Mouse (Mus musculus) brain, embryonic 14.5 days (tissue): Measurements from ENCODE around the gene Ptgds. TPM values are rescaled to one million over a fixed set of nuclear protein-coding genes. Genes with fewer than 3 reads are reported as not detected.

Experiments used
- DNase-seq: peaks from one replicate; pipeline ENCODE4 v3.0.0-alpha.2; 2011; ENCODE audit warnings: low read depth
- CTCF ChIP-seq: fragments of 200-500 bp; IDR thresholded peaks from 2 replicates; pipeline ENCODE4 v1.5.1; 2012; ENCODE audit warnings: inconsistent platforms, mild to moderate bottlenecking, moderate library complexity, borderline replicate concordance; ENCODE audit not compliant: insufficient read depth, insufficient read length; ENCODE audit errors: extremely low read depth
- POLR2A ChIP-seq: fragments of 200-500 bp; IDR thresholded peaks from 2 replicates; pipeline ENCODE4 v1.6.1; 2012; ENCODE audit warnings: mild to moderate bottlenecking, inconsistent platforms, borderline replicate concordance; ENCODE audit not compliant: poor library complexity, insufficient read depth, insufficient read length, severe bottlenecking; ENCODE audit errors: extremely low read depth
- polyA plus RNA-seq: library from polyadenylated mRNA; depleted of rRNA; stranded (reverse); fragments of >200 nt; gene quantifications from 2 replicates; pipeline ENCODE4 v1.2.3, GENCODE M21; 2012

Gene Ptgds
- polyA plus RNA-seq, 1 experiment, result 60.4 TPM

DNA sequence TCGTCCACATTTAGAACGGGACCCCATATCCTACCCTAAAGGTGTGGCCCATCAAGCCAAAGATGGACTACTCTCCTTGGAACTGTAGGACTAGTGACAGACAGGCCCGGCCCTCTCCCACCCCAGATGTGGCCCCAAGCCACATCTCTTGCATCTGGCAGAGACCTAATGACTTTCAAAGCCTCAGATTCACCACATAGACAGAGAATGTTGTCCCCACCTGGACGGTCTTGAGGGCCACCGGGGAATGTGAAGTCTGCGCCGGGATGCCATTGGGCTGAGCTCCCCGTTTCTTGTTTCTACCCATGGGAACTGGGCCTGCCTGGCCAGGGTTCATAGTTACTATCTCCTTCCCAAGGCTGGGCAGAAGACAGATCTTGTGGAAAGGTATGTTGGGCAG, 7.7 kb upstream of the Ptgds start:
- TF ChIP-seq POLR2A (no peak), CTCF (no peak)

DNA sequence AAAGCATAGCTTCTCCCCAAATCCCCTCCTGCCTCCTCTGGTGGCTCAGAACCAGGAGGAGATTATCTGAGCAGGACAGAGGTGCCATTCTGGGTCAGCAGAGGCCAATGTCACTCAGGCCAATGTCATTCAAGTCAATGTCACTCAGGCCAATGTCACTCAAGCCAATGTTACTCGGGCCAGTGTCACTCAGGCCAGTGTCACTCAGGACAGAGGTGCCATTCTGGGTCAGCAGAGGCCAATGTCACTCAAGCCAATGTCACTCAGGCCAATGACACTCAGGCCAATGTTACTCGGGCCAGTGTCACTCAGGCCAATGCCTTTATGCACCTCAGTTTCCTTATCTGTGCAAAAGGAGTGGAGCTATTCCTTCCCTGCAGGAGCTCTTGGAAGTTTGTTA, 2.7 kb upstream of the Ptgds start:
- no peak for DNase-seq
- TF ChIP-seq CTCF (no peak), POLR2A (no peak)

More for the DNA sequence above, 7.7 kb upstream of the Ptgds start:
- DNase-seq, result no peak

DNA sequence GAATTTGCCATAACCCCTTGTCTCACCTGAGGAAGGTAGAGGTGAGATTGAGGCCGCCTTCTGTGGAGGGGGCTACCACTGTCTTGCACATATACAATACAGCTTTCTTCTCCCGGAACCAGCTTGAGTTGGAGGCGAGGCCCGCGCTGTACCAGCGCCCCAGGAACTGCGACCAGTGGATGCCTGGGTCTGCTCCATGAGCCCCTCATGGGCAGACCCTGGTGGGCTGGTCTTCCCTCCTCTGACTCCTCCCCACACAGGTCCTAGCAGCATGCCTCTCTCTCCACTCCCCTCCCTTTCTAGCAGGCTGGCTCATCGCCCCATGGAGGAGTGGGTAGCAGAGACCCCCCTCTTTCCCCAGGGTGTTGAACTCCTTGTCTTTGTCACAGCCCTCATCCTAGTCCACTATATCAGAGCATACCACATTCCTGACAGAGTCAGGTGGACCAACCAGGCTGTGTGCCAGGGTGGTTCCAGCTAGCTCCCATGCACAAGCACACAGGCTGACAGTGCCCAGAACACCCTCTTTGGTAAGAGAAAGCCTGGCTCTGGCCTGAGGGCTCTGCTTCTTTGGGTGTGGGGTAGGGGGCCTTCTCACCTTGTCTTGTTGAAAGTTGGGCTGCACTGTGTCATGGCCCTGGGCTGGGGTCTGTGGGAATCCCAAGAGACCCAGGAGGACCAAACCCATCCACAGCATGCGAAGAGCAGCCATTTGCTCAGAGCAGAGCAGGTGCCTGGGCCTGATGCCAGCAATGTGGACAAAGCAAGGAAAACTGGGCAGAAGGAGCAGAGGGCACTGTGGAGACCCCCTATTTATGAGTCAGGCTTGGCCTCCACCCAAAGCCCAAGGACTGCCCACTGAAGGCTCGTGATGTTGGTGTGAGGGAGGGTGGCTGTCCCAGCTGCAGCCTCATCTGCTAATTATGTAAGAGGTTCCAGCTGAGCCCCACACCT, 607 bp downstream of the Ptgds start:
- TF ChIP-seq POLR2A (no peak), CTCF (no peak)
- DNase-seq, result peak; percentile 88

DNA sequence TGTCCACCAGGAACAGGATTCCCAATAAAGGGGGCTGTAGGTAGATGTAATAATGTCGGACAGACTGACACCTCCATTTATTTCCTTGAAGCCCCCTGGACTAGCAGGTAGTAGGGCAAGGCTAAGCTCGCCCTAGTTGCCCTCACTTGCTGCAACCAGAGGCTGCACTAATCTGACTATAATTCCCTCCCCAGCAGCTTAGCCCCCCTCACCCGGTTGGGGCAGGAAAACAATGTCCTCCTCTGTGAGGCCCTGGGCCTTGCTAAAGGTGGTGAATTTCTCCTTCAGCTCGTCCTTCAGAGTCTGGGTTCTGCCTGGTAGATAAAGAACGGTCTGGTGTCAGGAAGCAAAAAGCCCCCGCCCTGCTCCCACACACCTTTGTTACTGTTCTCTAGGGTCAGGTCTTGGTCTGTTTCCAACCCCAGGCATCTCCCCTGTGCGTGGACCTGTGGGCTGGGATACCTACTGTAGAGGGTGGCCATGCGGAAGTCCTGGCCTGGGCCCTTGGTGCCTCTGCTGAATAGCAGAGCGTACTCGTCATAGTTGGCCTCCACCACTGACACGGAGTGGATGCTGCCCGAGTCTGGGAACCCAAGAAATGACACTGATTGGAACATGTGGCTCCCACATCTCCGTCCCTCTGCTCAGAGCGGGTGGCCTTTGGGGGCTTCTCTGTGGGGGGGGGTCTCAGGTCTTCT, 2.1 kb downstream of the Ptgds start:
- DNase-seq, result no peak

DNA sequence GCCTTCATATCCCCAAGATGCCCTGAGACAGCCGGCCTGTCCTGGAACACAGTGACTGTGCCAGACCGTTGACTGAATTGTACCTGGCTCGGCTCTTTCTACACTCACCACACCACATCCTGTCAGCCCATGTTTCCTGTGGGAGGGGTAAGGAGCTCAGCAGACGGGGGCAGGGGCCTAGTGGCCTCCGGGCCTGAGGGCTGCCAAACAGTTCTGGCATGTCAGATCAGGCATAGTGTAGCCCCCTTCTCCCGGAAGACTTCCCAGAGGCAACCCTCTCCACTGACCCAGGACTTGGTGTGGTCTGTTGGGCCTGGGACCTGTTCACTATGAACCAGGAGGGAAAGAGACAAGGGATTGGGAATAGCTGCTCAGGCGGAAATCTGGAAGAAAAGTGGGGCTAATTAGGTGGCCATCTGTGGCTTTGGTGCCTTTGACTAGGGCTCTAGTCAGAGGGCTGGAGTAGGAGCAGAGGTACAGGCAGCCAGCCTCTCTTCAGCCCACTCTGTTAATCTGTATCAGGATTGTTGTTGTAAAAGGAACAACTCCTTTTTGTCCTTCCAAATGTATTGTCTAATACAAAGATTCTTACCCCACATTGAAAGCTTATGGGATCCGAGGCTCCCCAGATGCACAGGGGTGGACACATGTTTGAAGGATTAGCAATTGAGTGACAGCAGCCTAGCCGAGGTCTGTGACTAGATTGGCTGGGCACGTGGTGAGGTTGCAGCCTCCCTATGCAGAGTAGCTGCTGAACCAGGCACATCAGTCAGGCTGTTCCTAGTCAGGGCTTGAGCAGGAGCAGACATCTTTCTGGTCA, 3.8 kb downstream of the Ptgds start:
- DNase-seq, result peak; percentile 43

More for the DNA sequence above, 2.1 kb downstream of the Ptgds start:
- no peak for TF ChIP-seq CTCF

DNA sequence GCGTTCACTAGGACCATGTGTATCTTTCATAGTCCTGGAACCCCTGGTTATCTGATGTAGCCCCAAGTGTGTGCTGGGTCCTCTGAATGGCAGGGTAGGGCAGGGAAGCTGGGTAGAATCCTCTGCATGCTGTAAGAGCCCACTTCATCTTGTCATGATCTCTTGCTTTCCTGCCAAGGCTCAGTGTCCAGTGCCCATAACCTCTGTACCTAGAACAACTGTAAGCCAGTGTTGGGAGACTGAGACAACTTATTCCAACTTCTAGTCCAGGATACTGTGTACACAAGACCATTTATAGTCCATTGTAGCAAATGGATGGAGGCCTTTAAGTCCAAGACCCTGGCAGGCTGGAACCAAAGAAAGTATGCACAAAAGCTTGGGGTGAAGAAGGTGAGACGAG, 4.6 kb downstream of the Ptgds start:
- TF ChIP-seq CTCF, result no peak
- no peak for DNase-seq

More for the DNA sequence above, 3.8 kb downstream of the Ptgds start:
- no peak for TF ChIP-seq POLR2A
- TF ChIP-seq CTCF, result no peak

DNA sequence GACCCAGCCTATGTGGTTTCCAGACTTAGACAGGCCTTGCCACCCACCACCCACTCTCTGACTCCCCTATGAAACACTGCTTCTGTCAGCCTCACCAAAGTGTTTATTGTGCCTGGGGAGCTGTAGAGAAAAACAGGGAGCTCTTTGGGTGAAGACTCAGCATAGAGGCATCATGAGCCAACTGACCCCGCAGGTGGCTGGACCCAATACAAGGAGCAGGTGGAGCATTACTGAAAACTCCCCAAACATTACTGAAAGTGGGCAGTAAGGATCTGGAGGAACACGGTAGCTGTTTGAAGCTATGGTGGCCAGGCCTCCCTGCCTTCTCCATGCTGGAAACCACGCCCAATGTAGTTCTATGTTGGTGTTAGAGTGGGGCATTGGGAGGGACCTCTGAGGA, 6.2 kb downstream of the Ptgds start:
- no peak for DNase-seq
- TF ChIP-seq POLR2A, result no peak
- no peak for TF ChIP-seq CTCF

DNA sequence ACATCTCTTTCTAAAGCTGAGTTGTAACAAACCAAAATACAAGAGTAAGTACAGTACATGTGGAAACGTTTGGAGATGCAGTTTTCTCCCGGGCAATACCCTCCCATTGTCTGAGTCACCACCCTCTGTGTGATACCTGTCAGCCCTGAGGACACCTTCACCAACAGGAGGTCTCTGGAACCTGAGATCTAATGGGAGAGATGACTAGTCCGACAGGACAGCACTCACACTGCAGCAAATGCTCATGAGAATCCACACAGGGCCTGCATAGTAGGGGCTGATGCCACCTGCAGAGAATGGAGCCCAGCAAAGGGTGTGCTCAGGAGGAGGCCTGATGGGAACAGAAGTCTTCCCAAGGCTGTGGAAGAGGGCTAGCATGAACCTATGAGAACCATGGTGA, 8.4 kb downstream of the Ptgds start:
- no peak for TF ChIP-seq CTCF
- TF ChIP-seq POLR2A, result no peak
- no peak for DNase-seq

DNA sequence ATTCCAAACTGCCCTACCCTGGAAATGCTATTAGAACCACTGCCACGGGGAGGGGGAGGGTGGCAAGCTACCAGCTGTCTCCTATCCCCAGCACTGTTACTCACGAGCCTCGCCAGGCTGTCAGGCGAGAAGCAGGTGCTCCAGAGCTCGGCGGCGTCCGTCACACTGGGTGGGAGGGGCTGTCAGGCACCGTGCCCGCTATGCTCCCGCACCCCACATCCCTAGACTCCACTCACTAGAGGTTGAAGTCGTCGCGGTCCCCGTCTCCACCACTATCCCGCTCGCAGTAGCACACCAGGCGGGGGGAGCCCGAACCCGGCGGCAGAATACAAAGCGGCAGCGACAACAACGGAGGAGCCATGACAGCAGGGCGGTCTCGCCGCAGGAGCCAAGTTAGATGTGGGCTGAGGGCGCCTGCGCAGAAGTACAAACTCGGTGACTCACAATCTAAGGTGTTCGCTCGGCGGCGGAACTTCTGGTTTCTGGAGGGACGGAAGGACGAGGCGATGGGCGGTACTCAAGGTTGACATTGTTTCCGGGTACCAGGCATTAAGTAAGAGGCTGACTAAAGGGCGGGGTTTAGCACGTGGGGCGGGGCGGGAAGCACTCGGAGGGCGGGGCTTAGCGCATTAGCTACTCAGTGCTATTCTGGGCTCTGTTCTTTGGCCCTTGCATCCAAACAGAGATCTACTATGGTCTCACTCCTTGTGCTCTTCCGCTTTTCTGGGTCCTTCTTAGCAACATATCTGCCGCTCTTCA, 9.1 kb downstream of the Ptgds start, which contains the start of gene Paxx:
Gene Paxx (minus strand): TSS at position 544 of the 759 bp plus-strand sequence.
- DNase-seq, result peak; percentile 98
- no peak for TF ChIP-seq CTCF
- TF ChIP-seq POLR2A, result peak; percentile 10; the same call in 1 of the 2 replicates

DNA sequence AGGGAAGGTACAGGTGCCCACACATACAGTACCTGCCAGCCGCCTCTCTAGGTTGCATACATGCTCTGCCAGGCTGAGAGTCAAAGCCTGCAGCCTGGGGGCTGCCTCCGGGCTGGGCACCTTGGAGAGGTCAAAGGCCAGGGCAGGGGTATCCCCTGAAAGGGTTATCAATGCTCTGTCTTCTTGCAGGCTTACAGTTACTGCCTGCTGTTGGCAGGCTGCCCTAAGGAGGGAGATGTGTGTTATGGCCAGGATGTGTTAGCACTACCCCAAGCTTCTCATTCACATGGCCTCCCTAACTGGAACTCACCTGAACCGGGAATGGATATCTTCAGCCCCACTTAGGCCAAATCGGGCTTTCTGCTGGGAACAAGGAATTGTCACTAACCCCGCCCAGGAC, 9.7 kb downstream of the Ptgds start:
- TF ChIP-seq CTCF (no peak), POLR2A (no peak)

DNA sequence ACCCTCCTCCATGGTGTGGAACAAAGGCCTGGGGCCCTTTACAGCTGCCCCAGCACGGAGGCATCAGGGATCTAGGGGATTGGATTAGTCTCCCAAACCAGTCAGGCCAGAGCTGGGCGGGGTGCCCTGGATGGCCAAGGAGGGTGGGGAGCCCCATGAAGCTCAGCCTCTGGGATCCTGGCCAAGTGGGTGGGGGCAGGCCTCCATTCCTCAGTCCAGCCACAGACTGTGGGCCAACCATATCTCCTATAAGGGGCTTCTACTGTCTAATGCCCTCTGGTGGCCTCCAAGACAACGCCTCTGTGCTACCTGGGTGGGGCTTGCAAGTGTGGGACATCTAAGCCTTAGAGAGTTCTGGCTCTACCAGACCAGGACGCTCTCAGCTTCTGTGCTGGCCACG, 10.9 kb downstream of the Ptgds start:
- TF ChIP-seq POLR2A (no peak), CTCF (no peak)
- DNase-seq, result no peak

More for the DNA sequence above, 9.7 kb downstream of the Ptgds start:
- DNase-seq, result no peak

DNA sequence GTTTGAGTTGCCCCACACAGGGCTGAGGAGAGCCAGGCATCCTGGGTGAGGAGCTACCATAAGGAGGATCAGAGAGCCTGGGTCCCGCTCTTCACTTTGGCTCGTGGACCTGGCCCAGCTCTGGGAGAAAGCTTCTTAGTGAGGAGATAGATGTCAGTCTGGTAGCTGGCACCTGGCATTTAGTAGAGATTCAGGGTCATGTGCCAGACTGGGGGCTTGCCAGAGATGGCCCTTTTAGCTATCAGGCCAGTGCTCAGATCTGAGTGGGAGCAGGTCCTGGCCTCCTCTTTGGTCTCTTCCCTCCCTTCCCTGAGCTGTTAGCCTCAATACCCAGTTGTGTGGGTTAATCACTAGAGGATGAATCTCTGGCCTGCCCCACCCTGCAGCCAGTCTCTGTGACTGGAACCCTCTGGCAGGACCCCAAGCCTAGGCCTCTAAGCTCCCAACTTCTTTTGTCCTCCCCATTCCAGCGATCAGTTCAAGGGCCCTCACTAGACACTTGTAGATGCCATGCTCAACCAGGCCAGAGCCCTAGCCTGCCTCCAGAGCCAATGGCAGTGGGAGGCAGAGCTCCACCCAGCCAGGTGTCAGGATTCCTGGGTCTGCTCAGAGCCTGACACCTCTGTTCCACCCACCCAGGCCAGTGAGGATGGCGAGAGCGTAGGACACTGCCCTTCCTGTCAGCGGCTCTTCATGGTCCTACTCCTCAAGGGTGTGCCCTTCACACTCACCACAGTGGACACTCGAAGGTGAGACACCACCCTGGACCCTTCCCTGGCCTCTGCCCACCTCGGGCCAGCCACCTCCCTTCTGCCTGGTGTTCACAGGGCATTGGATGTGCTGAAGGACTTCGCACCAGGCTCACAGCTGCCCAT, 12.6 kb downstream of the Ptgds start:
- DNase-seq, result no peak
- no peak for TF ChIP-seq POLR2A
- no peak for TF ChIP-seq CTCF
